Mouse (Mus musculus) ZHBTc4 (cell line): Measurements from ENCODE around the gene Snx11.

ENCODE experiments used
- DNase-seq: peaks from one replicate; pipeline ENCODE4 v3.0.0-alpha.2; 2011; ENCODE audit warnings: low read depth, low spot score

The Snx11 gene

DNA sequence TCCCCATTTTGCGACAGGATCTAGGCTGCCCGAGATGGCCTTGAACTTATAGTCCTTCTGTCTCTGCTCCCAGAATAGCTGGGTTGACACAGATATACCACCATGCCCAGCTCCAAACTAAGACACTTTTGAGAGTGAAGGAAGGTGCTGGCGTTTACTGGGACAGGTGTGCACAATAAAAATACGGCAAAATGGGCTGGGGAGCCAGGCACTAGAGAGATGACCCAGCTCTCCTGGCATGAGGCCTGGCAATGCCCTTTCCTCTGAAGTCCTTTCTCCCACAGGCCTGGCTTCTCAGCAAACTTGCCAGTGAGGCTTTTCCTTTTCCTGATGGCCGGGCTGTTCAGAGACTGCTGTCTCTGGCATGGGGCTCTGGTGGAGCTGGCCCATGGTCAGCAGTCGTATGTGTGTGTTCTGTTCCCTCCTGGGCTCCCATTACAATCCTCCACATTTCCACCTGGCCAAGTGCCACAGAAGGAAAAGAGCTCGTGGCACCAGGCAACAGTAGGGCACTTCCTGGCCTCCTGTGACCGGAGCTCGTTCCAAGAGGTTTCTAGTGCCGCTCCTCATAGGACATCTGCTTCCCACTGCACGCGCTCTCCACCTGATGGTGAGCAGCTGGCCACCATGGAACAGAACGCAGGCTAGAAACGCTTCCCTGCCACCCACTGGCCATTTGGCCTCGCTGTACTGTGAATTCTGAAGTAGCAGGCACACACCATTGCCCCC lies 14.5 kb downstream of the Snx11 start:
- DNase-seq = no peak

DNA sequence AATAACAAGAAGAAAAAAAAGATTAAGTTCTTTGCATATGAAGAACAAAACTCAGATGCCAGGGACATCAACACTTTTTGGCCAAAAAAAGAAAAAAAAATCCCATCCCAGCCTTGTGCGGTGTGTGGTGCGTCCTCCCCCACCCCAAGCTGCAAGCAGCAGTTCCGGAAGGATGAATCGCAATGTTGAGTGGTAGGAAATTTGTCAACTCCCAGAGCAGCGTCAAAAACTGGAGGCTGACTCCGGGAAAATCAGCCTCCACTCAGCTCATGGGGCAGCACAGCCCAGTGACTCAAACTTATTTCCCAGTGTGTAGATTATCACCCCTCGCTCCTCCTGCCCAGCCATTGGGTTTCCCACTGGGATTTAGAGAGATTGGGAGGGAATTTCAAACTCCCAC lies 15.4 kb downstream of the Snx11 start:
- no peak for DNase-seq

DNA sequence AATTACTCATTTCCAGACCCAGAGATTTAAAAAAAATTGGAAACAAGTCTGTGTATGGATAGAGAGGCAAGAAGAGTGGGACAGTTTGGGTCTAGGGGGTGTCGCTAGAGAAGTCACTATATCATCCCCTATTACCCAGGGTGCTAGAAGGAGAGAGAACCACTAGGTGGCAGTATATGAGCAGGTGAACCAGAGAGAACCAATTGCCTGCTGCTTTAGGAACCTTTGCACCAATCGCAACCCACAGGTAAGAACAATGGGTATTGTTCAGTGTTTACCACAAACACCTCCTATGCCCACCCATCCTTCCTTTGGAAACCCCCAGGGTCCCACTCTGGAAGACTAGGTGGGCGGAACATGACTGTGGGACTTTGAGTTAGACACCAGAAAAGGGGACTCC lies 17.3 kb downstream of the Snx11 start:
- peak; percentile 89 for DNase-seq

DNA sequence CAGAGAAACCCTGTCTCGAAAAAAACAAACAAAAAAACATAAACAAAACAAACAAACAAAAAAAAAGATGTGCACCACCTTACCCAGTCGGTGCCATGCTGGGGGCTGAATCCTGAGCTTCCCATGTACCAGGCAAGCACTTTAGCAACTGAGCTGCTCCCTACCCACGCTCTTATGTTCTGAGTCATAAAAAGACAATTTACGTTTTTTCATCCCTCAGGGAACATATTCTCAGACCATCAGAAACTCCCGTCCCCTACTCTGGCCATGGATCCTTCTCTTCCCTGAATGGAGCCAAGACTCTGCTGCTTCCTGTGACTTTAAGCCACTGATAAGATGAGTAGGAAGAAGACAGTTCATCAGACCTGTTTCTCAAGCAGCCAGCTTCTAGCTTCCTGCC lies 19.0 kb downstream of the Snx11 start:
- no peak for DNase-seq

DNA sequence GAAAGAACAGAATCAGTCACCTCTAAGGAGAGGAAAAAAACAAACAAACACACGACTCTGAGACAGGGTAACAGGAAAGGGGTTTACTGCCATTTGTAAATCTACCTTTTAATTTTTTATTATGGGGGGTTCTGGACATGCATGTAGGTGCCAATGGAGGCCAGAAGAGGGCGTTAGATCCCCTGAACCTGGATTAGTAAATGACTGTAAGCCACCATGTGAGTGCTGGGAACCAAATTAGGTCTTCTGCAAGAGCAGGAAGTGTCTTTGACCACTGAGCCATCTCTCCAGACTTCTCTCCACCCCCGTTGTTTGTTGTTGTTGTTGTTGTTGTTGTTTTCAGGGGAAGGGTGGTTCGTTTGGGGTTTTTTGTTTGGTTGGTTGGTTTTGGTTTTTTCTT lies 19.9 kb downstream of the Snx11 start:
- DNase-seq = peak; percentile 57

DNA sequence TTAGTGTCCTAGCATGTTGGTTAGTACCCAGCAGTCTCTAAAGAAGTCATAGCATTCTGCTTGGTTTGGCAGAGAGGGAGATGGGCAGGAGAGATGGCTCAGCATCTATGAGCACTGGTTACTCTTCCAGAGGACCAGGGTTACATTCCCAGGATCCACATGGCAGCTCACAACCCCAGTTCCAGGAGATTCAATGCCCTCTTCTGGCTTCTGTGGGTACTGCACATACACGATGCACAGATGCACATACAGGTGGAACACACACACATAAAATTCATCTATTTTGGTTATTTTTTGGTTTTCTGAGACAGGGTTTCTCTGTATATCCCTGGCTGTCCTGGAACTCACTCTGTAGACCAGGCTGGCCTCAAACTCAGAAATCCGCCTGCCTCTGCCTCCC lies 22.1 kb downstream of the Snx11 start:
- peak; percentile 72 for DNase-seq

DNA sequence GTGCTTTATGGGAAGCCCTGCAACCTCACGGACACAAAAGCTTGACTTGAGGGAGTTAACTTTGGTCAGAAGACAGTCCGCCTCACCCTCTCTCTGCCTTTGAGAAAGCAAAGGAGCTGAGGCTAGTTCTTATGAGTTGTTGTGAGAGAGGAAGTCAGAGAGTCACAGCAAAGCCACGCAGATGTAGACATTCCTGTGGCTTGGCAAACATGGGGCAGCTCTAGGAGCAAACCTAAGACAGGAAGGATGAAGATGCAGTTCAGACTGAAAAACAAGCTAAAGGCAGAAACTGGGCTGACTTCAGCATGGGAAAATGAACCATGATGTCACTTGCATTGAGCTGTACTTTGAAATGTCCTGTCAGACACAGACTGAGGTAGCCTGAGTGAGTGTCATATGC lies 29.8 kb downstream of the Snx11 start:
- DNase-seq = no peak

DNA sequence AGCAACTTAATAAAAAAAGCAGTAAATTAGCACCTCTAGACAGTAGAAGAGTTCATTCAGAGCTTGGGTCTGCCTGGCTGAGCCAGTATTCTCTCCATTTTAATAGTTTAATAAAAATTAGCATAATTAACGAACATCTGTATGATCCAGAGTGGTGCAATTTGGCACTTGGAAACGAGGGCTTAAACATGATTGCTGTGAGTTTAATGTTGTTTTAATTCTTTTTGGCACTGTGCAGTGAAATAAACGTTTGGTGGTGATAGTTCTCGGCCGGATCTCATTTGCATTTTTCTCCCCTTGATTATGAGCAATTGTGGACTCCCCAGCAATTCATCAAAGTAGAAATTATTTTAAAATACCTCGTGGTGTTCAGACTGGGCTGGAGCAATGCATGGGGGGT lies 30.7 kb downstream of the Snx11 start:
- DNase-seq = no peak

DNA sequence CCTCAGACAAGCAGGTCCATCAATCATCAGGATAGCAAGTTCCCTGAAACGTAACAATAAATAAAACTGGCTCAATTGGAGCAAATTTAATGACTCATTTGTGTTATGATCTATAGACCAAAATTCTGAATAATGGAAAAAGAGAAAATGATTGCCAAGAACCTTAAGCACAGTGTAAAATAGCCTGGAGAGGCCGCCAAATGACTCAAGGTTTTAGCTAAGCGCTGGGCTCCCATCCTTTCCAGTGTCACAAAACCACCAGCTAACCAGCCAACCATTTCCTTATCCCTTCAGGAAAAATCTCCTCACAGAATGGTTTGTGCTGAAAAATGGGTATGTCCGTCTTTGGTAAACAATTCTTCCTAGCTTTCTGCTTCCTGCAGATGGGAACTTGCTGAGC lies 33.5 kb downstream of the Snx11 start:
- no peak for DNase-seq

DNA sequence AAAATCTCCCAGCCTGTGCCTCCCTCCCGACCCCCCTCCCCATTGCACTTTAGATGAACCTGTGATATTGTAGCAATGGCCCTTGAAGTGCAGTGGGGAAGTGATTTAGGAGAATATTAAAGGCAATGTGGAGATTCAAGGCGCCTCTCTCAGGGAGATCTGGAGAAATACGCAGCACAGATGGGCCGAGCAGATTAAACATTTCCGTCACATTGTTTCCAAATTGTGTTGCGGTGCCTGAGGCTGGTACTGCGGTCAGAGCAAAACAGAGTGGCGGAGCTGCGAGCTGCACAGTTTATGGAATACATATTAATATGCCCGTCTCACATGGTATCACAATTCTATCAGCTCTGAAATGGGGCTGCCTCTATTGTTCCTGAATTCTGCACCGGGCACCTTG lies 34.4 kb downstream of the Snx11 start:
- no peak for DNase-seq

DNA sequence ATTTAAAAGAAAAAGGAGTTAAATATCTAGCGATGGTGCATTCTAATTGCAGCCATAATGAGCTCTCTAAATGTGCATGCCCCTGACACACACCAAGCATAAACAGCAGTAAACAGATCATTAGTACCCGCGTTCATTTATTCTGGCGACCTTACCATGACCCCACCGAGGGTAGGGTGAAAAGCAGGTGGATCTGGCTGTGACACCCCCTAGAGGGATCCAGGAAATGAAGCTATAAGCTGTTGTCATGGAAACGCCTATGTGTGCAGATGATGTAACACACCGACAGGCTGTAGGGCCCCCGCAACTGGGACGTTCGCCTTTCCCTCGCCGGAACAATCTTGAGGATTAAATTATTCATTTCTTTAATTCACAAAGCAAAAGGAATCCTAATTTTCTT lies 35.4 kb downstream of the Snx11 start:
- no peak for DNase-seq

DNA sequence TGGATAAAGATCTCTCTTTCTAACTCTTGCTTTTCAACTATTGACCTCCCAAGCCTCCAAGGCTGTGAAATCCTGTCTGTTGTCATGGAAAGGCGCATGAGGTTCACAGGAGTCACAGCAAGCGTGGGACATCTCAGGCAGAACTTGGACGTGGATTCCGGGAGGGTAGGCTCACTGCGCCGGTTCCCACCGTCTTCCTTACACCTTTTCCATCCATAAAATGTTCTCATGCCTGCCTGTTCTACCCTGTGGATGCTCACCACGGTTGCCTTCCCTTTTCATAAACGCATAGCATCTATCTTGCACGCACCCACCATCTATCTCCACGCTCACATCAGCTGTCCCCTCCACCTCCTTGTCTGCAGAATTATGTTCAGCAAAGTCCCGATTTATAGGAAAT lies 36.6 kb downstream of the Snx11 start:
- no peak for DNase-seq

DNA sequence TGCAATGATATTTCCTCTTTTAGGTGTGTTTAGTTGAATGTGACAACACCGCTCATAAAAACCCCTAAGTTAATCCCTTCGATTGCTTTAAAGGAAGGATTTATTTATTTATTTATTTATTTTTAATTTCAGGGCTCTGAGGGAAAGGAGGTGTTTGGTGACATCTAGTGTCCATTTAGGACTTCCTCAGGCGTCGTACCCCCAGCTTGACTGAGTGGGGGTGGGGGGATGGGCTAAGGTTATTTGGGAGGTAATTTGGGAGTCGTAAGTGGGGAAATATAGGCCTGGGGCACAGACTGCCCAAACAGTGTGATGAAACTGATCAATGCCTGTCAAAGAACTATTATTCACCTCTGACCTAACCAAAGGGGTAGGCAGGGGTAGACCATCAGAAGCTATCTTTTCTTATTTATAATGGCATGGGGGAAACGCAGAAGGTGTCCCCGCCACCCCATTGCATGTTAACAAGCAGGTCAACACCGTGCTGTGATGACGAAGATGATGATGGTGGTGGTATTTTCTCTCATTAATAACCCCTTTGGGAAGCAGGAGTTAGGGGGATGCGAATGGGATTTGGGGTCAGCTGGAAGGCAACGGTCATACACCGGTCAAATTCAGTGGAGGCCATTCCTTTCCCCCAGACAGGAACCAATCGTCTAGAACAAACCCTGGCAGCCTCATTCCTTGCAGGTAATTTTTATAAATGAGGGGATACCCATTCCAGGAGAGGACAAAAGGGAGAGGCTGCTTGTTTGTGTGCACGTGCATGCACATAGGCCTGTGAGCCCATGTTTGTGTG lies 39.5 kb downstream of the Snx11 start:
- no peak for DNase-seq

DNA sequence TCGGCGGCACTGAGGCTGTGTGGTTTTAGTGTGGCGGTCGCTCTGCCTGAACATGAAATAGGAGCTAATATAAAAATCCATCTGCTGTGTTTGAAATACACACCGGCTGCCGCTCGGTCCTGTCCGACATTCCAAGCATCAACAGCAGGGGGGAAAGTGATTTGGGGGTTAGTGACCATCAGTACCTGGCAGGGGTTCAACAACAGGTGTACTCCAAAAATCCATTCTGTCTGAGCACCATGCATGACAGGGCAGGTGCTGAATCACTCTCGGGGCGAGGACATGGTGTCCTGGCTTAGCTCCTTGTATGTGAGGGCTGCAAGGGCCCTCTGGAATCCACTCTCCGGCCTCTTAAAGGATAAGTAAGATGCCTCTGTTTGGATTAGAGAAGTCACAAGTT lies 41.0 kb downstream of the Snx11 start:
- DNase-seq = peak; percentile 25

DNA sequence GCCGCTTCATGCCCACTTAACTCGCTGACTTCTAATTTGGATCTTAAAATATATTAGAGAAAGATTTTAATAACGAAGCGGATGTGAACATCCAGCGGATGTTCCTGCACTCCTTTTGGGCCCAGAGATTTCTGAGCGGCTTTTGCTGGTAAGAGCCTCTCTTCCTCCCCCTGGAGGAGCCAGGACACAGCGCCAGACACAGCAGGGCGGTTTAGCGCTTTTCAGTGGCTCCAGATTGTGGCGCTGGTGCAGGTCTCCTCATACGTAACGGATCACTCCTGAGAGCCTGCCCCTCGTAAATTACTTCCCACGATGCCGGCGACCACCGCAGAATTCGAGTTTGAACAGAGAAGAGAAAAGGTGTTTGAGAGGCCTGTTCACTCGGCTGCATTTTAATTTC lies 41.5 kb downstream of the Snx11 start:
- peak; percentile 87 for DNase-seq

DNA sequence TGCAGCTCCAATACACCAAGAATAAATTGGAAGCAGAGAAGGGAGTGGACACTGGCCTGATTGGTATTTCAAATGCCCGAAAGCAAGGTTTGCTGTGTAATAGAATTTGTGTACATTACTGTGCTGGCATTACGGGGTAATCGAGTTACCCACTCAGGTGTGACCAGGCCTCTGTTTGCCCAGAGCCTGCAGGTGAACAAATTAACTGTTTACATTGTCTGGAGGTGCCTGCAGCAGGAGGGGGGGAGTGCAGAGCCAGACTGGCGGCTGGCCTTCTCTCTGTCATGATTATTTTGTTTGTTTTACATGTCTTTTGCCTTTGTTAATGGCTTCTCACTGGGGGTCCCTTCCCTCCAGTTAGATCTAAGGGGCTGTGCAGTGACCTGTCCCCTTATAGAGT lies 44.7 kb downstream of the Snx11 start:
- DNase-seq = no peak

DNA sequence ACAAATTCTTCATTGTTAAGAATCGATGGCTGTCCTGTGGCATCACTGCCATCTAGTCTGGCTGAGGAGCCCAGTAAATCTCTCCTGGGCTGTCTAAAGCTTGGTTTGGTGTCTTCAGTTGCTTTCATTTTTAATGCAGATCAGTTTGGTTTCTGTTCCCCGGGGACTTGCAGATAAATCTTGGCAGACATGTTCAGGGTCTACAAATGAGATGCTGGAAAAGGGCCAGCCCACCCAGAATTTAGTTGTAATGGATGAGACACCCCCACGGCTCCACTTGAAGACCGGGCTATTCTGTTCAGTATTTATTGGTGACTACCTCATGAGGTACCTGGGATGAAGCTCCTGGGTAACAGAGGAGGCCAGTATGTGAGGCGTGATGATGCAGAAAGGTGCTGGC lies 47.0 kb downstream of the Snx11 start:
- no peak for DNase-seq

DNA sequence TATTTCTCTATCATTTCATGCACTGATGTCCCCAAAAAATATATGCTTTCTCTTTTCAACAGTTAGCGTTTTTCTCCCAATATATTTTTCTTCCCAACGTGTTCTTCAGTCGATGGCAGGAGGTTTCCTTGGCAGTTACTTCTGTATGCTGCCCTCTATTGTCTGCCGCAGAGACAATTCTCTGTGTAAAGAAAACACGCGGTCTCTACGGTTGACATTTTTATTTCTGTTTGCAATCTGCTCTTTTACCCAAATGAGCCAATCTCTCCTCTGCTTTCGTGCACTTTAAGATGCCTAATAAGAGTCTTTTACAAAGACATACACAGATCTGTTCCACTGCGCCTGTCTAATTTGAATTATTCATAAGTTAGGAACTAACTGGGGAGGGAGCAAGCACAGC lies 47.9 kb downstream of the Snx11 start:
- no peak for DNase-seq

DNA sequence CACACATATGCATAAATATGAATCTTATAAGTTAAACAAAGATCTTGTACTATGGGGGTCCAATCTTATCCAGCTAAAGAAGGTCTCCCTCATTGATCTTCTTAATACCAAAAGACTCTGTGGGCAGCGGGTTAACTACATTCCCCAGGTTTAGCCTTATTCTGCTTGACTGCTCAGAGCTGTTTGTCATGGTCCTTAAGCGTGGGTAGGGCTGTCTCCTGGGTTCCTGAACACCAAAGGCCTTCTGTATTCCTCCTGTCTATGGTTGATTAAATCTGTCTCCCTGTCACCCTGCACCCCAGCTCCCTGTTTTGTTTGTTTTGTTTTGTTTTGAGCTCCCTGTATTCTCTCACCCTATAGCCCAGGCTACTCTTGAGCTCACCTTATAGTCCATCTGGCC lies 48.8 kb downstream of the Snx11 start:
- DNase-seq = no peak

DNA sequence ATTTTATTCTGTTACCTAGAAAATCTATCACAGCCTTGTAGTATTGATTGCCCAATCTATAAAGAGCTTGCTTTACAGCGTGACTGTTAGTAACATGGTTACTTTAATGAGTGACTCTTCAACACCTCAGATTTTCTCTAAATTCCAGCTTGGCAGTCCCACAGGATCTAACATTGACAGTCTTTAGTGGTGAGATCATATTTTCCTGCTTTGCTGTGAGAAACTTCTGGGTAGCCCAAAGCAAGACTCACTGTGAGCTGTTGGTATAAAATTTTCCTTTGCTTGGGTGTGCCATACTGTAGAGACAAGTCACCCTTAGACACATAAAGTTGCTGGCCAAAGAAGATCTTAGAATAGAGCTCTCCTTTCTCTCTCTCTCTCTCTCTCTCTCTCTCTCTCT lies 51.5 kb downstream of the Snx11 start:
- DNase-seq = no peak

DNA sequence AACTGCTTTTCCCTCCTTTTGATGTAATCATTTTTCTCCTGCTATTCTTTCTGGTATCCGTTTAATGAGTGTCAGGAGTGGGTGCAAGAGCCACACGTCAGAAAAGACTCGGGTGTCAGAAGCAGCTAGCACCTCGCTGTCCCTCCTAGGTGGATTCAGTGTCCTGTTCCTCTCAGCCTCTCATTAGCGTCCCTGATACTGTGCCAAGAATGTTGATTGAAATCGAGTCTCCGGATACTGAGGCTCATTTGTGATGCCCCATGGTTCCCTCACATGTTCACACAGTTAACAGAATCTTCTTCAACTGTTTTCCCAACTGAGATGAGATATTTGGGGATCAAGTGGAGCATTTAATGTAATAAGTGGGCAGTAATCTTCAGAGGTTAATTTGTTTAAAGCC lies 58.8 kb downstream of the Snx11 start:
- DNase-seq = no peak
